Mouse (Mus musculus) embryonic facial prominence, embryonic 11.5 days (tissue): Measurements from ENCODE around the gene C2cd4d. TPM values are rescaled to one million over a fixed set of nuclear protein-coding genes. Genes with fewer than 3 reads are reported as not detected.

Source experiments
- ATAC-seq: fragments of 200-750 bp; cut with Nextera tagmentation; replicated peaks from 2 replicates; pipeline ENCODE4 v1.8.0; 2017; ENCODE audit warnings: low read depth; ENCODE audit not compliant: insufficient number of reproducible peaks, low FRiP score, low TSS enrichment
- DNase-seq: peaks from one replicate; pipeline ENCODE4 v3.0.0-alpha.2; 2015; ENCODE audit warnings: low spot score
- H3K27ac ChIP-seq: fragments of 300-500 bp; sonication (generic); replicated peaks from 2 replicates; pipeline ENCODE4 v1.5.1; 2014; ENCODE audit warnings: mild to moderate bottlenecking, low read depth, low read length, control low read depth
- H3K27me3 ChIP-seq: fragments of 300-500 bp; sonication (generic); 2 replicates; pipeline ENCODE4 v1.6.1; 2014; ENCODE audit warnings: mild to moderate bottlenecking, low read length, moderate library complexity, mixed read lengths; ENCODE audit not compliant: control insufficient read depth, insufficient read depth
- H3K36me3 ChIP-seq: fragments of 300-500 bp; sonication (generic); replicated peaks from 2 replicates; pipeline ENCODE4 v1.6.1; 2014; ENCODE audit warnings: low read depth, mild to moderate bottlenecking, low read length, moderate library complexity, mixed read lengths; ENCODE audit not compliant: control insufficient read depth, insufficient read depth
- H3K4me1 ChIP-seq: fragments of 300-500 bp; sonication (generic); 2 replicates; pipeline ENCODE4 v1.6.1; 2014; ENCODE audit warnings: low read length, mixed read lengths; ENCODE audit not compliant: control insufficient read depth, insufficient read depth
- H3K4me2 ChIP-seq: fragments of 300-500 bp; sonication (generic); 2 replicates; pipeline ENCODE4 v1.6.1; 2014; ENCODE audit warnings: low read depth, mild to moderate bottlenecking, control low read depth, low read length, moderate library complexity
- H3K4me3 ChIP-seq: fragments of 300-500 bp; sonication (generic); 2 replicates; pipeline ENCODE4 v1.5.1; 2014; ENCODE audit warnings: low read depth, low read length, control low read depth
- H3K9ac ChIP-seq: fragments of 300-500 bp; sonication (generic); replicated peaks from 2 replicates; pipeline ENCODE4 v1.6.1; 2014; ENCODE audit warnings: mild to moderate bottlenecking, control low read depth, low read length
- H3K9me3 ChIP-seq: fragments of 300-500 bp; sonication (generic); replicated peaks from 2 replicates; pipeline ENCODE4 v1.6.1; 2016; ENCODE audit warnings: mild to moderate bottlenecking, low read length, inconsistent platforms, mixed read lengths; ENCODE audit not compliant: control insufficient read depth
- WGBS: fragments of 180-500 bp; shearing (Covaris S2); extraction: QIAGEN DNeasy Blood & Tissue Kit; methylation state at CpG from one replicate; pipeline ENCODE4 v1.1.7; 2014; 5-methylcytosine and 5-hydroxymethylcytosine counted together
- polyA plus RNA-seq: library from polyadenylated mRNA; unstranded; fragments of >200 nt; fragmentation: Nextera tagmentation; extraction: Ambion mirVana; gene quantifications from 2 replicates; pipeline ENCODE4 v1.2.1, GENCODE M21; 2014

C2cd4d gene
- polyA plus RNA-seq, 1 experiment from 2014 or later, result 0.88 TPM

GRCm38 (mm10) chr3:94348146-94348545 lies 14.1 kb upstream of the C2cd4d start:
- Histone ChIP-seq H3K4me3 (no peak overlapping the region), H3K4me2 (no peak overlapping the region), H3K27ac (no peak overlapping the region), H3K36me3 (no peaks in the 10 kb centered on the region), H3K9ac (no peak overlapping the region), H3K27me3 (no peaks in the 10 kb centered on the region), H3K4me1 (no peaks in the 10 kb centered on the region), H3K9me3 (no peaks in the 10 kb centered on the region)
- WGBS, result 77% methylated on average over 2 of the region's 2 CpGs
- ATAC-seq (no peak), DNase-seq (no peak)

DNA sequence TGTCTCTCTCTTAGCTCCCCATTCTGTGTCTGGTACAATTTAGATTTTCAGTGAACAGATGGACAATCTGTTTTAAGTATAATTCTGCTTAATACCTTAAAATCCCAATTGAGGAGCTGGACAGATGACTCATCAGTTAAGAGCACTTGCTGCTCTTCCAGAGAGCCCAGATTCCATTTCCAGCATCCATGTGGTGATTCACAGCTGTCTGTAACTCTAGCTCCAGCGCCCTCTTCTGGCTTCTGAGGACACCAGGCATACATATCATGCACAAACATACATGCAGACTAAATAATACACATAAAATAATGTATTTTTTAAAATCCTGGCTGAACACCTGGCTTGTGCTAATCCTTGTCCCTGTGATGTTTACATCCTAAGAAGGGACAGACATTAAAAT lies 1.4 kb upstream of the C2cd4d start:
- DNase-seq, result peak; percentile 47
- Histone ChIP-seq H3K27ac (no peak overlapping the region), H3K9me3 (no peaks in the 10 kb centered on the region), H3K27me3 (peaks cover 20% of the 10 kb centered on the region), H3K4me2 (no peak overlapping the region), H3K9ac (no peak overlapping the region), H3K4me1 (no peaks in the 10 kb centered on the region; the same call in none of the 2 replicates), H3K4me3 (no peak overlapping the region), H3K36me3 (no peaks in the 10 kb centered on the region)
- no peak for ATAC-seq
- WGBS, result 8% methylated on average over 1 of the region's 1 CpGs

GRCm38 (mm10) chr3:94363291-94364153 lies 1.3 kb downstream of the C2cd4d start:
- ATAC-seq (peak; percentile 72), DNase-seq (peak; percentile 56)
- 6% methylated on average over 65 of the region's 97 CpGs for WGBS
- Histone ChIP-seq H3K36me3 (no peaks in the 10 kb centered on the region), H3K4me2 (peak overlapping the region; percentile 95), H3K9ac (peak overlapping the region; percentile 81), H3K4me3 (peak overlapping the region; percentile 51), H3K4me1 (no peaks in the 10 kb centered on the region; the same call in none of the 2 replicates), H3K9me3 (no peaks in the 10 kb centered on the region), H3K27me3 (peaks cover 20% of the 10 kb centered on the region), H3K27ac (no peak overlapping the region)

DNA sequence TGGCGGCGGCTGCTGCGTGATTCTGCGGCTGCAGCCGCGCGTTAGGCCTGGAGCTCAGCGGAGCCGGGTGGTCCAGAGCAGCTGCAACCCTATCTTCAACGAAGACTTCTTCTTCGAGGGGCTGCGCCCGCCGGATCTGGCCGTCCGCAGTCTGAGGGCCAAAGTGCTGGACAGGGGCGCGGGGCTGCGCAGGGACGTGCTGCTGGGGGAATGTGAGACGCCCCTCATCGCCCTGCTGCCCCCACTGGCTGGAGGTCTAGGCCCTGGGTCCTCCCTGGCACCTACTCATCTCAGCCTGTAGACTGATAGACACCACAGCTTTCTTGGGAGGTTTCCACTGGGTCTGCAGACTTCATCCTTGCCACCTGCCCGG lies 1.9 kb downstream of the C2cd4d start:
- WGBS, result 2% methylated on average over 23 of the region's 23 CpGs
- Histone ChIP-seq H3K4me2 (peak overlapping the region; percentile 95), H3K36me3 (no peaks in the 10 kb centered on the region), H3K9me3 (no peaks in the 10 kb centered on the region), H3K9ac (peak overlapping the region; percentile 81), H3K4me3 (peak overlapping the region; percentile 51), H3K27me3 (peaks cover 20% of the 10 kb centered on the region), H3K4me1 (no peaks in the 10 kb centered on the region; the same call in none of the 2 replicates), H3K27ac (no peak overlapping the region)
- DNase-seq (no peak), ATAC-seq (peak; percentile 22)

DNA sequence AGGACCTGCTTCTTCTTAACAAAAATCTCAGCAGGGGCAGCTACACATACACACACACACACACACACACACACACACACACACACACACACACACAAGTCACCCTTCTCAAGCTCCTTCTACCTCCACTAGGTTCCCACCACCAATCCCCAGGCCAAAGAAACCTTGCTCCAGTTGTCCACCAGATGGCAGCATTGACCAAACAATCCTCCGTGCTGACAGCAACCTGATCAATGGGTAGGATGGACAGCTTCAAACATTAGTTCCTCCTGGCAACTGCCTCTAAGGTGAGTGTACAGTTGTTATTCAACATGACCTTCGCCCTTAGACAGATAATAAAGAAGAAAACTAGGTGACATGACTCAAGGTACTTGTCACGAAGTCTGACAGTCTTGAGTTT lies 4.5 kb downstream of the C2cd4d start:
- Histone ChIP-seq H3K36me3 (no peaks in the 10 kb centered on the region), H3K4me1 (no peaks in the 10 kb centered on the region; the same call in none of the 2 replicates), H3K9ac (no peak overlapping the region), H3K4me2 (no peak overlapping the region), H3K27ac (no peak overlapping the region), H3K4me3 (no peak overlapping the region), H3K9me3 (no peaks in the 10 kb centered on the region), H3K27me3 (peaks cover 20% of the 10 kb centered on the region)
- WGBS, result 18% methylated on average over 3 of the region's 3 CpGs
- ATAC-seq (no peak), DNase-seq (peak; percentile 87)

GRCm38 (mm10) chr3:94367511-94367910 lies 5.3 kb downstream of the C2cd4d start:
- Histone ChIP-seq H3K36me3 (no peaks in the 10 kb centered on the region), H3K9me3 (no peaks in the 10 kb centered on the region), H3K4me3 (no peak overlapping the region), H3K27ac (no peak overlapping the region), H3K9ac (no peak overlapping the region), H3K4me2 (no peak overlapping the region), H3K4me1 (no peaks in the 10 kb centered on the region; the same call in none of the 2 replicates), H3K27me3 (peaks cover 18% of the 10 kb centered on the region)
- no peak for ATAC-seq
- DNase-seq, result no peak
- WGBS, result 87% methylated on average over 6 of the region's 6 CpGs

DNA sequence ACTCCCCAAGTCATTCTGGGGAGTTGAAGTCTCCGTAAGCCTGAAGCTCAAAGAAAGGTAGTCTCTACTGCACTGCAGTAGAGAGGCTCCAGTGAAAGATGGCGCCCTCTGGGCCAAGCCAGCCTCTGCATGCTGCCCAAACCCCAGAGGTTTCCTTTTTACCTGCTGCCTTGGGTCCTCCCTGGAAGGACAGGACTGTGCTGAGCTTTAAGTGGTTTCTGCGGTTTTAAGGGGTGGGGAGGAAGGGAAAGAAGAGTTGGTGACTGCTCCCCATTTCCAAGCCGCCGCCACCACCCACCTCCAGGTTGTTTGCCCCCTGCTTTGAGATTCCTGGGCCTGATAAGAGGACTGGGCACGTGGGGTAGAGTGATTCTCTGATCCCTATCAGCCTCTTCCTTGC lies 6.4 kb downstream of the C2cd4d start:
- H3K4me3 ChIP-seq, result no peak overlapping the region
- no peak for ATAC-seq
- H3K27me3 ChIP-seq, result peaks cover 9% of the 10 kb centered on the region
- H3K4me2 ChIP-seq, result no peak overlapping the region
- DNase-seq, result no peak
- peaks cover 6% of the 10 kb centered on the region; the same call in 1 of the 2 replicates for H3K4me1 ChIP-seq
- no peaks in the 10 kb centered on the region for H3K36me3 ChIP-seq
- no peaks in the 10 kb centered on the region for H3K9me3 ChIP-seq
- WGBS, result 62% methylated on average over 6 of the region's 6 CpGs
- no peak overlapping the region for H3K9ac ChIP-seq
- H3K27ac ChIP-seq, result no peak overlapping the region

GRCm38 (mm10) chr3:94369709-94370108 lies 7.5 kb downstream of the C2cd4d start:
- DNase-seq, result no peak
- Histone ChIP-seq H3K27me3 (no peaks in the 10 kb centered on the region), H3K4me2 (no peak overlapping the region), H3K9me3 (no peaks in the 10 kb centered on the region), H3K4me3 (no peak overlapping the region), H3K9ac (no peak overlapping the region), H3K27ac (no peak overlapping the region), H3K4me1 (peaks cover 6% of the 10 kb centered on the region; the same call in 1 of the 2 replicates), H3K36me3 (no peaks in the 10 kb centered on the region)
- WGBS, result 49% methylated on average over 2 of the region's 2 CpGs
- ATAC-seq, result no peak
